Mouse (Mus musculus): ENCODE measurements around the gene Yars. TPM values are rescaled to one million over a fixed set of nuclear protein-coding genes. Genes with fewer than 3 reads are reported as not detected.

The Yars gene
- 10 to 100 TPM; 21.6 to 25.2 TPM for total RNA-seq (2023)

DNA sequence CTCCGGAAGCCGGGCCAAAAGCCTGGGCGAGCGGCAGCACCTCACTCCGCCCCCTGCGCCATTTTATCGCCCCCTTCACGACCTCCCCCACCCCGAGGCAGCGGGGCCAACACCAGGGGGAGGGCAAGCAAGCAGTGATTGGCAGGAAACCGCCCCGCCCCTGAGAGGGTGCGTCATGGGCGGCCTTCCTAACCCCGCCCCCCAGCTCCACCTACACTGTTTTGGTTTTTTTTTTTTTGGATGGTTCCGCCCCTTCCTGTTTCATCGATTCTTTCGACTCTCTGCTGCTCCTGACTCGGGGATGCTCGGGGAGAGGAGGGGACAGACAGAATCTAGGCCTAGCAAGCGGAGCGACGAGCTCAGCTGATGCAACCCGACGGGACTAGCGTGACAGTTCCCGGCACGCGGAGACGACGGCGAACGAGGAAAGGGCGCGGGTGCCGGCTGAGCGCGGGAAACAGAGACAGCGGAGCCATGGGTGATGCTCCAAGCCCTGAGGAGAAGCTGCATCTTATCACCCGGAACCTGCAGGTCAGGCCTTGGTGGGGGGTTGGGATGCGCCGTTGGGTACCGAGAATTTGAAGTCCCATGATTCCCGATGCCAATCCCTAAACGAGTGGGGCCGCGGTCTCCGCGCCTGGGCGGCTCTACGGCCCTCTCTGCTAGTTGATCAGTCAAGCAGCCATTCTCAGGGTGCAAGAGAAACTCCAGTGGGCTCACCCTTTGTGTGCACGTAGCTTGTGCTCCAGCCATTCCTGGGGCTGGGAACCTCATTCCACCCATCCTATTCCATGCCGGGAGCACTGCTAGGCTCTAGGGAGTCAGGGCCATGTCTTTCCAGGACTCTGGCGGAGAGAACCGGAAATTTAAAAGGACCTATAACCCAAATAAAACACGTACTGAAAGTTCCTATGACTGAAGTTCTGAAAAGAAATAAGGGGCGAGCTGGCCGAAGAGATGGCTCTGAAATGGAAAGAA is at the start of gene Yars, which contains the start of gene S100pbp:
TSS of gene Yars (plus strand) at position 219 of the 978 bp plus-strand sequence.
TSS of gene S100pbp (minus strand) at position 186 of the 978 bp plus-strand sequence.

GRCm38 (mm10) chr4:129261196-129261595 is 71.6 kb downstream of the Yars start, which contains the start of gene C77080:
Gene C77080, minus strand, starts transcription at chr4:129261404.

Other genes with a start within 250 kb of the Yars start
- gene Azin2, start 227.3 kb upstream of the Yars start, total RNA-seq (2023) = under 1 TPM; 0.46 to 0.49 TPM
- 100 to 1,000 TPM; 106 to 111 TPM for gene Ak2, start 197.8 kb upstream of the Yars start, total RNA-seq (2023)
- gene Rnf19b, start 131.5 kb upstream of the Yars start, total RNA-seq (2023) = 10 to 100 TPM; 79.7 to 84.0 TPM
- not detected for gene Tmem54, start 84.2 kb upstream of the Yars start, total RNA-seq (2023)
- gene Hpca, start 67.7 kb upstream of the Yars start, total RNA-seq (2023) = not detected
- not detected for gene Fndc5, start 52.8 kb upstream of the Yars start, total RNA-seq (2023)
- 10 to 100 TPM; 12.1 to 12.9 TPM for gene S100pbp, start within 50 bp of the Yars start, total RNA-seq (2023)
- not detected for gene C77080, start 71.6 kb downstream of the Yars start, total RNA-seq (2023)
- gene Sync, start 97.9 kb downstream of the Yars start, total RNA-seq (2023) = not detected
- gene Rbbp4, start 145.6 kb downstream of the Yars start, total RNA-seq (2023) = 100 to 1,000 TPM; 110 to 145 TPM
- 10 to 100 TPM; 23.7 to 24.7 TPM for gene Zbtb8os, start 145.9 kb downstream of the Yars start, total RNA-seq (2023)
- 1 to 10 TPM in 1 of 2 experiments, under 1 TPM in 1; 0.73 to 1.4 TPM for gene Zbtb8a, start 188.4 kb downstream of the Yars start, total RNA-seq (2023)